Mouse (Mus musculus) thymus, adult 2 months (tissue): ENCODE results near the gene Hhat.

Experiments
- CTCF ChIP-seq: fragments of 200-500 bp; IDR thresholded peaks from 2 replicates; pipeline ENCODE4 v1.5.1; 2012; ENCODE audit warnings: mild to moderate bottlenecking, control low read depth, low read length, moderate library complexity, borderline replicate concordance; ENCODE audit not compliant: control insufficient read depth, poor library complexity, insufficient read depth; ENCODE audit errors: extremely low read depth
- POLR2A ChIP-seq: fragments of 200-500 bp; IDR thresholded peaks from 2 replicates; pipeline ENCODE4 v1.6.1; 2012; ENCODE audit warnings: mild to moderate bottlenecking, low read length, control low read depth, moderate library complexity; ENCODE audit not compliant: control insufficient read depth, poor library complexity, insufficient read depth; ENCODE audit errors: extremely low read depth

GRCm38 (mm10) chr1:192487571-192487970 is 283.5 kb downstream of the Hhat start:
- no peak for TF ChIP-seq POLR2A
- no peak for TF ChIP-seq CTCF
